Mouse (Mus musculus): Measurements from ENCODE around the gene Dctn3. TPM values are rescaled to one million over a fixed set of nuclear protein-coding genes. Genes with fewer than 3 reads are reported as not detected.
A peak's percentile ranks its signal among the peaks of the same experiment; 100 is the strongest.

Dctn3 gene
- polyA plus RNA-seq, 1 experiment, result 155 TPM

- TF ChIP-seq E2F4 (IDR thresholded peaks at IDR 0.05; ENCODE audit: insufficient read depth) (no peak), MAX (IDR thresholded peaks at IDR 0.05; ENCODE audit: low read depth) (no peak), TCF3 (IDR thresholded peaks at IDR 0.05; ENCODE audit: insufficient read length, low read depth) (no peak), CEBPB (IDR thresholded peaks at IDR 0.05; ENCODE audit: insufficient read depth, poor library complexity, severe bottlenecking) (no peak), POLR2A (IDR thresholded peaks at IDR 0.05; ENCODE audit: insufficient read length, low read depth) (no peak), USF1 (IDR thresholded peaks at IDR 0.05; ENCODE audit: low read depth) (no peak), POLR2AphosphoS2 (IDR thresholded peaks at IDR 0.05; ENCODE audit: insufficient read length, low read depth) (no peak)
- Histone ChIP-seq H3K36me3 (ENCODE audit: control insufficient read depth, insufficient read depth) (peaks cover 5% of the 10 kb centered on the region), H3K79me2 (ENCODE audit: control insufficient read depth, insufficient read depth) (peaks cover 8% of the 10 kb centered on the region), H3ac (ENCODE audit: control insufficient read depth, insufficient read length) (no peak overlapping the region), H3K4me3 (no peak overlapping the region), H3K27me3 (ENCODE audit: control insufficient read depth, insufficient read depth, insufficient read length) (no peaks in the 10 kb centered on the region), H3K4me2 (ENCODE audit: low read depth) (no peak overlapping the region)
These were observed 6.1 kb downstream of the Dctn3 start for GRCm38 (mm10) chr4:41716834-41717233.

- Histone ChIP-seq H3K79me2 (ENCODE audit: control insufficient read depth, insufficient read depth) (peaks cover 8% of the 10 kb centered on the region), H3K4me2 (ENCODE audit: low read depth) (no peak overlapping the region), H3ac (ENCODE audit: control insufficient read depth, insufficient read length) (no peak overlapping the region), H3K27me3 (ENCODE audit: control insufficient read depth, insufficient read depth, insufficient read length) (no peaks in the 10 kb centered on the region), H3K4me3 (no peak overlapping the region), H3K36me3 (ENCODE audit: control insufficient read depth, insufficient read depth) (peaks cover 5% of the 10 kb centered on the region)
- TF ChIP-seq POLR2AphosphoS2 (IDR thresholded peaks at IDR 0.05; ENCODE audit: insufficient read length, low read depth), result no peak
- no peak for TF ChIP-seq USF1 (IDR thresholded peaks at IDR 0.05; ENCODE audit: low read depth)
- TF ChIP-seq E2F4 (IDR thresholded peaks at IDR 0.05; ENCODE audit: insufficient read depth), result no peak
- TF ChIP-seq CEBPB (IDR thresholded peaks at IDR 0.05; ENCODE audit: insufficient read depth, poor library complexity, severe bottlenecking), result no peak
- no peak for TF ChIP-seq MYOD1 (IDR thresholded peaks at IDR 0.05; ENCODE audit: control insufficient read depth in 1 of 3, insufficient read length in 2 of 3, low read depth in 2 of 3)
- no peak for TF ChIP-seq REST (IDR thresholded peaks at IDR 0.05; ENCODE audit: insufficient read depth, insufficient read length)
- no peak for TF ChIP-seq TCF12 (IDR thresholded peaks at IDR 0.05; ENCODE audit: insufficient read depth, poor library complexity, severe bottlenecking)
- TF ChIP-seq MAX (IDR thresholded peaks at IDR 0.05; ENCODE audit: low read depth), result no peak
- no peak for TF ChIP-seq POLR2A (IDR thresholded peaks at IDR 0.05; ENCODE audit: insufficient read length, low read depth)
- TF ChIP-seq TCF3 (IDR thresholded peaks at IDR 0.05; ENCODE audit: insufficient read length, low read depth), result no peak
- TF ChIP-seq MYOG (IDR thresholded peaks at IDR 0.05; ENCODE audit: control insufficient read depth in 1 of 3, insufficient read depth in 1 of 3, insufficient read length in 2 of 3, low read depth in 2 of 3), result no peak
- TF ChIP-seq SRF (IDR thresholded peaks at IDR 0.05; ENCODE audit: control insufficient read depth, insufficient read length, low read depth), result no peak
These were observed 7.4 kb downstream of the Dctn3 start for GRCm38 (mm10) chr4:41715596-41715995.

- Histone ChIP-seq H3K4me2 (ENCODE audit: low read depth) (no peak overlapping the region), H3K27me3 (ENCODE audit: control insufficient read depth, insufficient read depth, insufficient read length) (no peaks in the 10 kb centered on the region), H3K36me3 (ENCODE audit: control insufficient read depth, insufficient read depth) (peaks cover 5% of the 10 kb centered on the region), H3K4me3 (no peak overlapping the region), H3ac (ENCODE audit: control insufficient read depth, insufficient read length) (no peak overlapping the region), H3K79me2 (ENCODE audit: control insufficient read depth, insufficient read depth) (peaks cover 8% of the 10 kb centered on the region)
- no peak for TF ChIP-seq TCF3 (IDR thresholded peaks at IDR 0.05; ENCODE audit: insufficient read length, low read depth)
These were observed 7.9 kb downstream of the Dctn3 start for GRCm38 (mm10) chr4:41715082-41715481.

GRCm38 (mm10) chr4:41714276-41714675 is 8.7 kb downstream of the Dctn3 start:
- H3K36me3 ChIP-seq (ENCODE audit: control insufficient read depth, insufficient read depth), result peaks cover 3% of the 10 kb centered on the region
- no peak for TF ChIP-seq TCF3 (IDR thresholded peaks at IDR 0.05; ENCODE audit: insufficient read length, low read depth)
- no peak for TF ChIP-seq USF1 (IDR thresholded peaks at IDR 0.05; ENCODE audit: low read depth)
- no peak for TF ChIP-seq MAX (IDR thresholded peaks at IDR 0.05; ENCODE audit: low read depth)
- TF ChIP-seq MYOD1 (IDR thresholded peaks at IDR 0.05; ENCODE audit: control insufficient read depth in 1 of 3, insufficient read length in 2 of 3, low read depth in 2 of 3), result no peak
- peak; percentile 51 for TF ChIP-seq POLR2AphosphoS2 (IDR thresholded peaks at IDR 0.05; ENCODE audit: insufficient read length, low read depth)
- H3K4me3 ChIP-seq, result peak overlapping the region; percentile 91
- no peak overlapping the region for H3ac ChIP-seq (ENCODE audit: control insufficient read depth, insufficient read length)
- peak overlapping the region; percentile 98 for H3K4me2 ChIP-seq (ENCODE audit: low read depth)
- H3K27me3 ChIP-seq (ENCODE audit: control insufficient read depth, insufficient read depth, insufficient read length), result no peaks in the 10 kb centered on the region
- H3K79me2 ChIP-seq (ENCODE audit: control insufficient read depth, insufficient read depth), result peaks cover 8% of the 10 kb centered on the region

GRCm38 (mm10) chr4:41713197-41714067 is 9.5 kb downstream of the Dctn3 start, which contains the start of gene Rpp25l:
Rpp25l (minus strand) TSS chr4:41713534.
- H3K4me2 ChIP-seq (ENCODE audit: low read depth), result peak within 1 kb of the TSS; percentile 98
- no peaks in the 10 kb centered on the region for H3K36me3 ChIP-seq (ENCODE audit: control insufficient read depth, insufficient read depth)
- no peaks in the 10 kb centered on the region for H3K27me3 ChIP-seq (ENCODE audit: control insufficient read depth, insufficient read depth, insufficient read length)
- peak within 1 kb of the TSS; percentile 91 for H3K4me3 ChIP-seq
- TF ChIP-seq MYOG (IDR thresholded peaks at IDR 0.05; ENCODE audit: control insufficient read depth in 1 of 3, insufficient read depth in 1 of 3, insufficient read length in 2 of 3, low read depth in 2 of 3) (no peak), USF1 (IDR thresholded peaks at IDR 0.05; ENCODE audit: low read depth) (no peak), POLR2AphosphoS2 (IDR thresholded peaks at IDR 0.05; ENCODE audit: insufficient read length, low read depth) (peak; percentile 82), POLR2A (IDR thresholded peaks at IDR 0.05; ENCODE audit: insufficient read length, low read depth) (peak; percentile 84), CEBPB (IDR thresholded peaks at IDR 0.05; ENCODE audit: insufficient read depth, poor library complexity, severe bottlenecking) (no peak)
- H3K79me2 ChIP-seq (ENCODE audit: control insufficient read depth, insufficient read depth), result peaks cover 8% of the 10 kb centered on the region
- peak within 1 kb of the TSS; percentile 14 for H3ac ChIP-seq (ENCODE audit: control insufficient read depth, insufficient read length)
